8 mouse cellular contexts compared by ENCODE assay signal in genomic region chr3:142530087-142530953, GRCm38 (mm10). TPM values are rescaled to one million over a fixed set of nuclear protein-coding genes. Genes with fewer than 3 reads are reported as not detected.
DNase-seq lines count a peak whose midpoint lies in the region; ATAC-seq and TF ChIP-seq lines count a peak whose summit lies in the region.

Gene Gbp7 (plus strand): TSS chr3:142530342.

- H3K4me1 ChIP-seq in bone marrow macrophage, adult 2 months (ENCODE audit: control insufficient read depth, insufficient read depth, low read length) = peaks cover 3% of the 10 kb centered on the region
- H3K4me1 ChIP-seq in forebrain, embryonic 14.5 days (ENCODE audit: control insufficient read depth, insufficient read depth, low read length) = 0 out of 2 replicates have a peak, but pooled peaks cover 7% of the 10 kb centered on the region
- H3K4me1 ChIP-seq in neural tube, embryonic 14.5 days (ENCODE audit: control insufficient read depth, insufficient read depth, low read length) = peaks cover 3% of the 10 kb centered on the region; the same call in 1 of the 2 replicates

- peak within 1 kb of the TSS; percentile 82 for H3K4me3 ChIP-seq in bone marrow macrophage, adult 2 months (ENCODE audit: insufficient read depth, low read length)
- H3K4me3 ChIP-seq in forebrain, embryonic 14.5 days (ENCODE audit: low read depth, low read length) = peak within 1 kb of the TSS; percentile 48
- peak within 1 kb of the TSS; percentile 46 for H3K4me3 ChIP-seq in neural tube, embryonic 14.5 days (ENCODE audit: low read depth, low read length)

- H3K4me2 ChIP-seq in forebrain, embryonic 14.5 days (ENCODE audit: low read length) = peak within 1 kb of the TSS; percentile 86
- peak within 1 kb of the TSS; percentile 74 for H3K4me2 ChIP-seq in neural tube, embryonic 14.5 days (ENCODE audit: low read depth, low read length)

- TF ChIP-seq CTCF in bone marrow macrophage, adult 2 months (IDR thresholded peaks at IDR 0.05; ENCODE audit: low read depth, low read length) = no peak

- intact Hi-C loops in heart, postnatal 25 days (cut with DNase I) = loop anchor here (1.0 to 2.0 kb wide), 2 partner anchors 30 to 33 kb away; partner anchors contain the start of gene Gbp3

- DNase-seq in CD8-positive naive resting alpha-beta T cell, adult 2 months (ENCODE audit: low read depth in 2 of 2, low spot score in 2 of 2) = peak; percentile 39 to 53
- DNase-seq in forebrain, embryonic 14.5 days (ENCODE audit: low spot score) = peak; percentile 56
- DNase-seq in heart, postnatal 25 days (ENCODE audit: low spot score) = peak; percentile 48
- DNase-seq in layer of hippocampus, adult 11-12 months (ENCODE audit: low spot score) = peak; percentile 42
- DNase-seq in lung, adult 18-20 months = peak; percentile 73 to 79
- peak; percentile 22 to 47 for DNase-seq in thymus, adult 18-20 months

- no peaks in the 10 kb centered on the region for H3K27me3 ChIP-seq in forebrain, embryonic 14.5 days (replicated peaks; ENCODE audit: control insufficient read depth, insufficient read depth, low read length)
- no peaks in the 10 kb centered on the region for H3K27me3 ChIP-seq in neural tube, embryonic 14.5 days (ENCODE audit: control insufficient read depth, insufficient read depth, low read length)

- 4% methylated on average over 30 of the region's 30 CpGs for WGBS in forebrain, embryonic 14.5 days
- 2% methylated on average over 30 of the region's 30 CpGs for WGBS in neural tube, embryonic 14.5 days

- H3K27ac ChIP-seq in bone marrow macrophage, adult 2 months (ENCODE audit: insufficient read depth, low read depth, low read length) = no peak within 1 kb of the TSS
- H3K27ac ChIP-seq in forebrain, embryonic 14.5 days (ENCODE audit: low read depth, low read length) = no peak within 1 kb of the TSS
- no peak within 1 kb of the TSS for H3K27ac ChIP-seq in neural tube, embryonic 14.5 days (ENCODE audit: low read depth, low read length)

- ATAC-seq in forebrain, embryonic 14.5 days = peak; percentile 75
- ATAC-seq in neural tube, embryonic 14.5 days (ENCODE audit: low read depth) = peak; percentile 79

- peak within 1 kb of the TSS; percentile 56 for H3K9ac ChIP-seq in forebrain, embryonic 14.5 days (ENCODE audit: low read length)
- H3K9ac ChIP-seq in neural tube, embryonic 14.5 days (replicated peaks; ENCODE audit: low read depth, low read length) = peak within 1 kb of the TSS; percentile 58

- 0 out of 2 replicates have a peak, but pooled peaks have one; percentile 47 for TF ChIP-seq POLR2A in bone marrow macrophage, adult 2 months (IDR thresholded peaks at IDR 0.05; ENCODE audit: borderline replicate concordance, low read depth, low read length)

- H3K9me3 ChIP-seq in forebrain, embryonic 14.5 days (replicated peaks; ENCODE audit: control insufficient read depth, low read length) = no peaks in the 10 kb centered on the region
- no peaks in the 10 kb centered on the region for H3K9me3 ChIP-seq in neural tube, embryonic 14.5 days (ENCODE audit: control insufficient read depth, low read length)

- no peaks in the 10 kb centered on the region for H3K36me3 ChIP-seq in forebrain, embryonic 14.5 days (ENCODE audit: control insufficient read depth, insufficient read depth, low read length)
- no peaks in the 10 kb centered on the region for H3K36me3 ChIP-seq in neural tube, embryonic 14.5 days (ENCODE audit: control insufficient read depth, insufficient read depth, low read length)

RNA-seq across cellular contexts. Expression of gene Gbp7, which starts in this region (rescaled TPM):
- 18.6 and 20.4 TPM in 2 replicates for polyA plus RNA-seq in bone marrow macrophage, adult 2 months (2012; ENCODE audit: insufficient read depth, insufficient read length, missing spikeins)
- 1.5 TPM in 2 replicates for polyA plus RNA-seq in forebrain, embryonic 14.5 days (2014; fragmentation: Nextera tagmentation; extraction: Ambion mirVana)
- total RNA-seq in heart, postnatal 25 days (2021) = 10 to 100 TPM in 1 of 2 experiments, 1 to 10 TPM in 1; 9.5 to 12.1 TPM
- polyA plus RNA-seq in neural tube, embryonic 14.5 days (2014; fragmentation: Nextera tagmentation; extraction: Ambion mirVana) = 1.0 and 2.4 TPM in 2 replicates
